Mouse (Mus musculus) liver, embryonic 14.5 days (tissue): ENCODE measurements at regions not wholly inside any gene's neighbourhood (a gene's known extent, or its start where the extent isn't known, plus 50 kb on each side); places are given as distances from the start of the nearest gene placed in this dataset.

ENCODE experiments used
- CTCF ChIP-seq: IDR thresholded peaks from 2 replicates; pipeline ENCODE4 v1.5.1; 2016; ENCODE audit warnings: antibody characterized with exemption, low read depth, control low read depth
- EP300 ChIP-seq: IDR thresholded peaks from 2 replicates; pipeline ENCODE4 v1.6.1; 2016; ENCODE audit warnings: antibody characterized with exemption, low read depth

DNA sequence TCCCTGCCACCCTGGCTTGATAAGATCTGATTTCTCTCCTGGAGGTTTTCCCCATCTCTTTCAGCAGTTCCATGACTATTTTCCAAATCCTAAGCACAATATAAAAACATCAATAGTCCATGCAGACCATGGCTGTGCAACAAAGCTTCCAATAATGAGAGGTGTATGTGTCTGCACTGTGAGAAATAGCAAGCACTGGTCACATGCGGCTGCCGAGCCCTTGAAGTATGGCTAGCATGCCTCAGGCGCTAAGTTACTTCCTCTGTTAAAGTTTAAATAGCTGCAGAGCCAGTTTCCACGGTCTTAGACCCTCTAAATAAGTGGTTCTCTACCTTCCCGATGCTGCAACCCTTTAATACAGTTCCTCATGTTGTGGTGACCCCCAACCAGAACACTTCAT is 306.6 kb downstream of the Bbx start:
- TF ChIP-seq EP300 (no peak), CTCF (no peak)
